Mouse (Mus musculus) cerebellum, adult 11 months (tissue): ENCODE results near the gene Stac3.
A peak's percentile ranks its signal among the peaks of the same experiment; 100 is the strongest.

Experiments used
- DNase-seq: peaks from one replicate; pipeline ENCODE4 v3.0.0; 2022

Stac3 gene

GRCm38 (mm10) chr10:127500894-127501893 is at the start of gene Stac3:
Gene Stac3, plus strand, starts transcription at chr10:127501686.
- no peak for DNase-seq

GRCm38 (mm10) chr10:127453701-127454100 is 47.8 kb upstream of the Stac3 start:
- no peak for DNase-seq

GRCm38 (mm10) chr10:127462411-127463096 is 38.9 kb upstream of the Stac3 start:
- DNase-seq = no peak

- no peak for DNase-seq
Measured at GRCm38 (mm10) chr10:127471281-127471988, 30.1 kb upstream of the Stac3 start.

- no peak for DNase-seq
Measured at GRCm38 (mm10) chr10:127472722-127473121, 28.8 kb upstream of the Stac3 start.

GRCm38 (mm10) chr10:127475175-127475574 is 26.3 kb upstream of the Stac3 start:
- no peak for DNase-seq

GRCm38 (mm10) chr10:127476541-127476940 is 24.9 kb upstream of the Stac3 start:
- DNase-seq = no peak

- no peak for DNase-seq
Measured at GRCm38 (mm10) chr10:127477301-127477700, 24.2 kb upstream of the Stac3 start.

- peak; percentile 42 for DNase-seq
Measured at GRCm38 (mm10) chr10:127479131-127479530, 22.4 kb upstream of the Stac3 start.

GRCm38 (mm10) chr10:127480833-127481813 is 20.4 kb upstream of the Stac3 start:
- no peak for DNase-seq

GRCm38 (mm10) chr10:127485235-127485634 is 16.3 kb upstream of the Stac3 start:
- no peak for DNase-seq

GRCm38 (mm10) chr10:127488856-127489255 is 12.6 kb upstream of the Stac3 start:
- no peak for DNase-seq

GRCm38 (mm10) chr10:127490160-127491127 is 11.0 kb upstream of the Stac3 start:
- DNase-seq = no peak

- no peak for DNase-seq
Measured at GRCm38 (mm10) chr10:127491128-127491512, 10.4 kb upstream of the Stac3 start.

- DNase-seq = no peak
Measured at GRCm38 (mm10) chr10:127492118-127492517, 9.4 kb upstream of the Stac3 start.

- no peak for DNase-seq
Measured at GRCm38 (mm10) chr10:127496156-127496555, 5.3 kb upstream of the Stac3 start.

GRCm38 (mm10) chr10:127499516-127499915 is 2.0 kb upstream of the Stac3 start:
- DNase-seq = no peak

GRCm38 (mm10) chr10:127500042-127500441 is 1.4 kb upstream of the Stac3 start:
- no peak for DNase-seq

GRCm38 (mm10) chr10:127508239-127508638 is 6.8 kb downstream of the Stac3 start:
- DNase-seq = peak; percentile 80

GRCm38 (mm10) chr10:127509051-127509836 is 7.8 kb downstream of the Stac3 start:
- DNase-seq = peak; percentile 95
